Mouse (Mus musculus) adrenal gland, adult (tissue): ENCODE data around the gene Npas3.
A peak's percentile ranks its signal among the peaks of the same experiment; 100 is the strongest.

ENCODE experiments used
- DNase-seq, 2 experiments: peaks; one replicate each; pipeline ENCODE4 v3.0.0; 2022 to 2023; ENCODE audit warnings: low spot score in 1 of 2; ENCODE audit not compliant: inconsistent age in 2 of 2

Gene Npas3

GRCm38 (mm10) chr12:53768392-53768791, 519.9 kb downstream of the Npas3 start:
- DNase-seq, result peak; percentile 84 to 90

DNA sequence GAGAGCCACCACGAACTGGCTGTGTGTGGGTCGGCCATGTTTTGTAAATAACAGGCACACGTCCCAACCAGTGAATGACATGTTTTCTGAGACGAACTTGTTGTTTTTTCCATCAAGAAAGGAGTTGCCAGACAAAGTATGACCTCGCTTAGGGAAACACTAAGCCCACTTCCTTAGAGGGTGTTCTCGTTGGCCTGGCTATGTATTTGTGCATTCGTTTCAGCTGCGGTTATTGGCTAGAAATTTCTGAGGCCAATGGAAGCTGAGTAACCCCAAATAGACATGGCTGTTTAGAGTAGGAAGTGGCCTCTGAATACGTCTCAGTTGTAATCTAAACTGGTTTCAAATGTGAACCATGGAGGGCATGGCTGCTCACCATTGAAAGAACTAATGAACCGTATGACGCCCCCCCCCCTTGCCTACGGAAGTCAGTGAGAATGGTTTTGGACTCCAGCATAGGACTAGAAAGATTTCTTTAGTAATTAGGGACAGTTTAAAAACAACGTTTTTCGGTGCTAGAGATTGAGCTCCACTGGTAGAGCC, 523.0 kb downstream of the Npas3 start:
- no peak for DNase-seq

GRCm38 (mm10) chr12:53781850-53782552, 533.5 kb downstream of the Npas3 start:
- DNase-seq, result no peak

DNA sequence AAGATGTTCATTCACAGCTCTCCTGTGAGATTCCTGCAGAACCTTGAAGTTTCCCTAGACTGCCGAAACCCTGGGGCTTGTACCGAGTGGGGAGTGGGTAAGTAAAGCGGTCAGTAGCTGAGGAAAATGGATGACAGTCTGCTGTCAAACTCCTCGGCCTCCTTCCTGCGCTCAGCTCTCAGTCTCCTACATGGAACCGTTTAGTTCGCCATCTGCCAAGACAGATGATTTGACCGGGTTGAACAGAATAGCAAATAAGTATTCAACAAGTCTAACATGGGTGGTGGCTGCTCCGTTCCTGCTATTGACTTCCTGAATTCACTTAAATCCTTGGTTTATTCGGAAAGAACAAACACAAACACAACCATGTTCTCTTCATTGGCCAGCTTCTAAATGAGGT, 541.0 kb downstream of the Npas3 start:
- DNase-seq, result no peak

GRCm38 (mm10) chr12:53794718-53795400, 546.4 kb downstream of the Npas3 start:
- no peak for DNase-seq

GRCm38 (mm10) chr12:53801831-53802230, 553.4 kb downstream of the Npas3 start:
- DNase-seq, result no peak

DNA sequence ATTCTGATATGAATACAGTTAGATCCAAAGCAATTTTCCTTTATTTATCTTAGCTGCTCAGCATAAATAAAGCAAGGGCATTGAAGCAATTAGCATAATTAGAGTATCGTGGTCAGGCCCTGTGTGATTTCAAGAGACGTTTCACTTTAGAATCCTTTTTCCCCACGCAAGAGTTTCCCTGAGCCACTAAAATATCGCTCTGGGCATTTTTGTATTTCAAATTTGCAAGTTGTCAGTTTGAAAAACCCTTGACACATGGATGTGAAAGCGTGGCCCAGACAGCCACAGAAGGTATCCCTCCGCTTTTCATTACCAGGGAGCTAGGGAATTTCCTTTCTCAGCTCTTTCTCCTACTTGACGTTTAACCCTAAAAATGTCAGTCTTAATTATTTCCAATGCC, 553.9 kb downstream of the Npas3 start:
- no peak for DNase-seq

- no peak for DNase-seq
These were observed 561.6 kb downstream of the Npas3 start for GRCm38 (mm10) chr12:53810081-53810480.

DNA sequence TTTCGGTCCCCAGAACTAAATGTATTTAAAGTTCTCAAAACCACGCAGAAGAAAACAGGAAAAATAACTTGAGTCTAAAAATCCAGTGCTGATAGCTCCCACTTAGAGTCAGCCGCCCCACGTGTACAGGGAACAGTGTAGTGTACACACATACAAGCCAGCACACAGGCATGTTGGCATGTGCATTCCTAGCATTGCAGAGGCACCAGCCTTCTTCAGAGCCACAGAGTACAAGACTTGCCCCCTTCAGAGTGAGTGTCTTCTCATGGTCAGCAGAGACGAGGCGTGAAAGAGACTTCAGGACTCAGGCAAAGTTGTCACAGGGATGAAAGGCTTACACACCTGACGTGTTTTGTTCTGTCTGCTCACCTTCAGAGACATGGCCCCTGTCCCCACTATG, 565.8 kb downstream of the Npas3 start:
- DNase-seq, result no peak

DNA sequence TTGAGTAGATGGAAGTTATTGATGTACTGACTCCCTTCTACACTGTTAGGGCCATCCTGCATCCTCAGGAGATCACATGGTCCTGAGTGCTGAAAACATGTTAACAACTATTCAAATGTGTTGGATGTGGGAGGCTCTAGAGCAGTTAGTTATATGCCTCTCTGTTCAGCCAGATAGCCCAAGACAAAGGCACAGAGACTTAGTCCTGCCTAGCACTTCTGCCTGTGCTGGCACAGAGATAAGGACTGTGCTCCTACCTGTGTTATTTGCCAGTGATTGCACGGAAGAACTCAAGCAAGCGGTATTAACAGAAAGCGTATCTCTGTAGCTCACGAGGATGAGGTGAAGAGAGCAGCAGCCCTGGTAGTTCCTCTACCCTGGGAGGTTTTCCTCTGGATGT, 571.5 kb downstream of the Npas3 start:
- no peak for DNase-seq

DNA sequence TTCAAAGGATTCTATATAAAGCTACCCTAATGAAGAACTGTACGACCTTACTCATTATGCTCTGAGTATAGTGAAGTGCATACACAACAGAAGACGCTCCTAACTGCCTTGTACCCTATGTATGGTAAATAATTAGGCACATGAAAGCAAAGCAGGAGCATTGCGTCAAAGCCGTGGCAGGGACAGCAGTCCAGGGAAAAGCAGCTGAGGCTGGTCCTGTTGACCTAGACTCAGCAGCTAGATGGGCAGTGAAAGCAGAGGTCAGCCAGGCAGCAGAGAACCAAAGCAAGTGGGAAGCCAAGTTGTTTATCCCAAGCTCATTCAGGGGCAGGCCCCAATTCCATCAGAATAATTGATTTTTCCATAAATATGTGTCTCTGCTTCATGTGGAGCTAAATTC, 574.4 kb downstream of the Npas3 start:
- no peak for DNase-seq

- no peak for DNase-seq
These were observed 576.8 kb downstream of the Npas3 start for GRCm38 (mm10) chr12:53825251-53825650.

GRCm38 (mm10) chr12:53825898-53826605, 577.6 kb downstream of the Npas3 start:
- no peak for DNase-seq

- DNase-seq, result no peak
These were observed 578.3 kb downstream of the Npas3 start for GRCm38 (mm10) chr12:53826812-53827211.

DNA sequence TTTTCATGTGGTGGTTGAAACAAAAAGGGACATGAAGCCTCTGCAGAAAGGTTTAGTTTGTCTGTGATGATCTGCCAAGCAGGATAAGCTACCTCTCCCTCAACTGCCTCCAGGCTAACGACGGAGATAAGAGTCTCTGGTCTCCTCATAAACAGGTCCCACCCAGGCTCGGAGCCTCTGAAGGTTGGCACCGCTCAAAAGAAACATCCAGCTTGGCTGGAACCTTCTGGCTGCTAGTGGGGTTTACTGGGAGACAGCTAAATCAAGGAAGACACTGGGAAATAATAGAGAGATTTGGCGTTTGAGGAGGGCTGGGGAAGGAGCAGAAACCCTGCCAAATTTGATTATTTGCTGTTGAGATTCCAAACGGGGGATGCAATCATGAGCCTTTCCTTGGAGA, 584.1 kb downstream of the Npas3 start:
- no peak for DNase-seq

DNA sequence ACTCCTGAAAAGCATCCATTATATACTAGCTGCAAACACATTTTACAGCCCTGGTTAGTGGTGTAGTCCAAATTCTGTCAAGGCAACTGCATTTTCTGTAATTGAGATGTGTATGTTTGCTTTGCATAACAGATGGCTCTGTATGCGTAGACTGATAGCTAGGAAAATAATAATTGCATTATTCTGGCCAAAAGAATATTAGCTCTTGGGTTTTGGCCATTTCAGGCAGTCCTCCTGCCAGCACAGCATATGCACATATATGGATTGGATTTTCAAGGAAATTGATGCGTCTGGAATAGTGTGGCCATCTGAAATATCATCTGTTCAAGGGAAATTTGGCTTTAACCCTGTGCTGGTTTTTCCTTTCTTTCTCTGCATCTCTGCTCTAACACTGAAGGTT, 584.9 kb downstream of the Npas3 start:
- no peak for DNase-seq

DNA sequence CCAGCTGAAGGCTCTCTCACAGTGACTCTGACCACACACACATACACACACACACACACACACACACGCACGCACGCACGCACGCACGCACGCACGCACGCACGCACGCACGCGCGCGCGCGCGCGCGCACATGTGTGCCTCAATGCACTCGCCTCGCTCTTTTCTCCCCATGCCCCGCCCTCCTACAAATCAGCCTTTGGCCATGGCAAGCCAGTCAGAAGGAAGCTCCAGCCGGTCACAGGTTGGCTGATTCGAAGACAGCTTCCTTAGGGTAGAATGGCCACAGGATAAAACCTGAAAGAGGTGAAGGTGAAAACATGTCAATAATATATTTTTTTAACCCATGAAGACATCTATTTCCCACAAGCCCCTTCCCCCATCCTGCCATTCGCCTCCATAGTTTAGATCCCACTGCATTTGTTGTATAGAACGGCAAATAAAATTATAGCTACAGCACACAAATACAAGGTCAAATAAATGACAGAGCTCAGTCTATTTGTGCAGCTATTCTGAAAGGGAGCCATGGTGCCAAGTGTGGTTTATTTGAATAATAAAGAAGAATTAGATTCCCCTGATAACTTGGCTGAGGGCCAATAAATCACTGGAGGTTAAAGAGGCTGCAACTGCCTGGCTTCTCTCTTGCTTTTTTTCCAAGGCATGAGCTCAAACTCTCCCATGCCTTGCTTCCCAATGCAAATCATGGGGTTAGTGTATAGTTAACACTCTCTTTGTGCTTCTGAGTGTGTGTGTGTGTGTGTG, 587.7 kb downstream of the Npas3 start:
- DNase-seq, result no peak

DNA sequence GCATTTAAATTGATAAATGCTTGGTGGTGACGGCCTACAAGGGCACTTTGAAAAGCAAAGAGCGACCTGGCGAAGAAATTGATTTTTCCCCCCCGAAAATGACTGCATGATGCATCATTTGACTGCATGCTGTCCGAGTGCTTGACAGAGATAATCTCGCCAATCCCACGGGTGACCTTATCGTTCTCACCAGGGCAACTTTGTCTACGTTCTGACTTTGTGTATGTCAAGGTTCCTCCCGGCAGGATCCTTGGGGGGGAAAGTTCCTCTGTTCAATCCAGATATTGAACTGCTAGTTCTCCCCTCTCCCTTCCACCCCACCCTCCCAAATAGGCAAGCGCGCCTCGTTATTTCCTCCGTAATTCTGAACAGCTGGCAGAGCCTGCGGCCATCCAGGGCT, 588.9 kb downstream of the Npas3 start:
- peak; percentile 26 to 39 for DNase-seq

DNA sequence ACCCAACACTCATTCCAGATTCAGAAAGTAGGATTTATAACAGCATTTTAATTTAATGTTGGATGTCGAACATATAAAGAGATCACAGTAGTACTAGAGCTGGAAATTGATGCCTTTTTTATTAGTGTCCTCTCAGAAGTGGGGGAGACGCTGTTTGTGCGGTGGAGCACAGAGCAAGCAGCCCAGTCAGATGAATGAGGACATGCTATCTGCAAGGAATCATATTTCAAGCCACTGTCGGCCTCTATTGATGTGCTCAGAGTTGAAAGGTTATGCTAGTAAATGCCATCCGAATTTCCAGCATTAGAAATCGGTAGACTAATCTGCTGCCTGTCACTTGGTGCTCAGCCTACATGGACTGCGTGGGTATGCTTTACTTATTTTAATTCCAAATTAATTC, 590.1 kb downstream of the Npas3 start:
- peak; percentile 65 to 80 for DNase-seq

DNA sequence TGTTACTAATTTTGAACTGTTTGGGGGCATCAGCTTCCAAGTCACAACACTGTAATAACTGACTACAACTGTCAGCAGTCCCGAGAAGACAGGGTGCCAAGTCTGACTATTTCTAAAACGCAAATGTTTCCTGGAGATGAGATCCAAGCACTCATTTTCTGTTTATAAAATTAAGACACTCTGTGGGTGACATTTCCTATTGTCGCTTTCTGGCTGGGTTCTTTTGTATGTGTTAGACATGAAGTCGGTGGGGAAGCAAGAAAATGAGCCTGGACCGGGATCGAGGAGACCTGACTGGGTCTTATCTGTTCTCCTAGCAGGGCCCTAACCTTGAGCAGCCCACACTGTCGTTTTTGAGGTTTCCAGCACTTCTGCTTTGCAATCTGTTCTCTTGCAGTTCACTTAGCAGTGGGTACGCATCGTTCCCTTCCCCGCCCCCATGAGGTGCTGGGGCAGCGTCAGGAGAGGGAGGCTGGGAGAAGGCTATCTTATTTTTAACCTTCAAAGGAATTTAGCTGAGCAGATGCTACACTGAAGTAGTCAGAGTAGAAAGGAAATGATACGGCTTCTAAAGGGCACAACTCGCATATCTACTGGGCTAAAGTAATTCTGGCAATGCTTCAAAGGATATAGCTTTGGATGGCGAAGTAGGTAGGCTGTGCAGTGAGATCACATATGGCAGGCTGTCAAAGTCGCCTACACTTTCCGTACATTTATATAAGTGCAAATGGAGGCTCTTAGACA, 593.6 kb downstream of the Npas3 start:
- DNase-seq, result peak; percentile 85 to 91
